Mouse (Mus musculus): ENCODE results near the gene Krtap19-3.

- TF ChIP-seq CTCF (IDR thresholded peaks at IDR 0.05; ENCODE audit: control insufficient read depth, insufficient read depth, insufficient read length) (no peak), MYOG (IDR thresholded peaks at IDR 0.05; ENCODE audit: control insufficient read depth, extremely low read depth, insufficient read length) (no peak), MAX (IDR thresholded peaks at IDR 0.05) (no peak)
Measured at GRCm38 (mm10) chr16:88847363-88847762, 30.5 kb downstream of the Krtap19-3 start.

All from C2C12 (cell line).